ENCODE assay signal across 9 mouse cellular contexts in genomic region chr7:67462591-67462990, GRCm38 (mm10).
DNase-seq lines count a peak whose midpoint lies in the region; TF ChIP-seq lines count a peak whose summit lies in the region.
"Had no signal": no experiment of that assay in that cellular context is flagged by ENCODE, and none has a peak within 500 bp of the region (broad histone marks: within the 10 kb centered on the region; RNA-seq: fewer than 3 reads in every experiment).

No protein-coding gene starts in this region.

- no peaks in the 10 kb centered on the region; the same call in 1 of the 2 replicates for H3K36me3 ChIP-seq in heart, adult 2 months (ENCODE audit: control insufficient read depth, insufficient read depth, low read length)
- H3K36me3 ChIP-seq: embryonic facial prominence, embryonic 15.5 days had no signal

- peak overlapping the region; percentile 40 for H3K27ac ChIP-seq in heart, adult 2 months
- peak overlapping the region; percentile 21; the same call in 1 of the 2 replicates for H3K27ac ChIP-seq in cortical plate, adult 2 months (ENCODE audit: insufficient read depth, low read length)
- H3K27ac ChIP-seq: embryonic facial prominence, embryonic 15.5 days had no signal

- H3K79me2 ChIP-seq in heart, adult 2 months (replicated peaks; ENCODE audit: control insufficient read depth, insufficient read depth, low read length): no peaks in the 10 kb centered on the region

- DNase-seq in heart, adult 2 months: peak; percentile 59 to 63
- no peak for DNase-seq in heart, postnatal 25 days (ENCODE audit: low spot score)
- peak; percentile 41 to 42 for DNase-seq in heart, postnatal 14 days
- peak; percentile 53 for DNase-seq in lung, postnatal 10 days
- DNase-seq in urinary bladder, postnatal 25 days (ENCODE audit: low spot score): no peak
- no peak for DNase-seq in ovary, postnatal 14 days (ENCODE audit: low spot score)
- no peak for DNase-seq in natural killer cell, adult 2 months (ENCODE audit: low spot score in 2 of 2)

- no peak for TF ChIP-seq CTCF in heart, adult 2 months (IDR thresholded peaks at IDR 0.05)
- TF ChIP-seq CTCF in cortical plate, adult 2 months (IDR thresholded peaks at IDR 0.05; ENCODE audit: extremely low read depth, insufficient read depth, low read length): no peak

- no peak for TF ChIP-seq POLR2A in heart, adult 2 months (IDR thresholded peaks at IDR 0.05; ENCODE audit: insufficient read depth, low read depth, low read length)
- TF ChIP-seq POLR2A in cortical plate, adult 2 months (IDR thresholded peaks at IDR 0.05; ENCODE audit: extremely low read depth, insufficient read depth, low read length): no peak

- peaks cover 44% of the 10 kb centered on the region for H3K4me1 ChIP-seq in heart, adult 2 months (ENCODE audit: control insufficient read depth, insufficient read depth, low read length)
- H3K4me1 ChIP-seq in cortical plate, adult 2 months (ENCODE audit: control insufficient read depth, insufficient read depth, low read length): peaks cover 6% of the 10 kb centered on the region

- H3K27me3 ChIP-seq in heart, adult 2 months (ENCODE audit: control insufficient read depth, insufficient read depth, low read length): no peaks in the 10 kb centered on the region
- H3K27me3 ChIP-seq: embryonic facial prominence, embryonic 15.5 days had no signal

- 19% methylated on average over 9 of the region's 9 CpGs for WGBS in heart, adult 2 months

- intact Hi-C loops in heart, adult 2 months (cut with DNase I): loop anchor here (2.0 to 5.0 kb wide), 4 partner anchors 40 to 100 kb away; partner anchors contain the start of gene Mef2a
- intact Hi-C loops in heart, postnatal 25 days (cut with DNase I): loop anchor here (5.0 kb wide), 1 partner anchor 220 kb away; no protein-coding TSS in a partner anchor
- intact Hi-C loops in heart, postnatal 14 days (cut with DNase I): loop anchor here (5.0 kb wide), 3 partner anchors 90 to 220 kb away; partner anchors contain the start of gene Mef2a

- no peak overlapping the region for H3K4me3 ChIP-seq in heart, adult 2 months
- no peak overlapping the region for H3K4me3 ChIP-seq in cortical plate, adult 2 months (ENCODE audit: insufficient read depth, low read length)
- H3K4me3 ChIP-seq: embryonic facial prominence, embryonic 15.5 days had no signal

- 0 out of 2 replicates have a peak overlapping the region, but pooled peaks have one; percentile 6 for H3K9ac ChIP-seq in heart, adult 2 months (ENCODE audit: low read depth, low read length)
- H3K9ac ChIP-seq: embryonic facial prominence, embryonic 15.5 days had no signal

- no peak for TF ChIP-seq EP300 in heart, adult 2 months (IDR thresholded peaks at IDR 0.05; ENCODE audit: insufficient read depth, low read depth, low read length)

Comparison
In these comparisons a context has a peak if more than half of its experiments do, and no peak if none do; other contexts are left out.
1. DNase-seq: peak in heart, adult 2 months (2 of 2), heart, postnatal 14 days (2 of 2) and lung, postnatal 10 days (single experiment); none in heart, postnatal 25 days (single experiment), urinary bladder, postnatal 25 days (single experiment), ovary, postnatal 14 days (single experiment) and natural killer cell, adult 2 months (0 of 2).